Mouse (Mus musculus): ENCODE measurements at regions not wholly inside any gene's neighbourhood (a gene's known extent, or its start where the extent isn't known, plus 50 kb on each side); places are given as distances from the start of the nearest gene placed in this dataset.
A peak's percentile ranks its signal among the peaks of the same experiment; 100 is the strongest.

GRCm38 (mm10) chr8:97866148-97866547 lies 1550.1 kb downstream of the Cdh8 start:
- Histone ChIP-seq H3K36me3 (ENCODE audit: control insufficient read depth in 1 of 2, insufficient read depth in 2 of 2, low read length in 2 of 2) (peaks cover 0 to 7% of the 10 kb centered on the region in 2 experiments; a peak in 2 of 4 replicates), H3K9me3 (replicated peaks; ENCODE audit: insufficient read depth, low read length) (no peaks in the 10 kb centered on the region), H3K27ac (ENCODE audit: control insufficient read depth, low read depth, low read length) (no peak overlapping the region), H3K27me3 (ENCODE audit: control insufficient read depth in 1 of 2, insufficient read depth in 2 of 2, low read length in 2 of 2) (no peaks in the 10 kb centered on the region), H3K4me1 (ENCODE audit: control insufficient read depth in 1 of 2, insufficient read depth in 2 of 2, low read length in 2 of 2) (peaks cover 0 to 3% of the 10 kb centered on the region in 2 experiments; a peak in 2 of 4 replicates), H3K4me3 (ENCODE audit: control insufficient read depth in 1 of 2, insufficient read depth in 1 of 2, low read depth in 2 of 2, low read length in 2 of 2) (no peak overlapping the region), H3K9ac (ENCODE audit: control insufficient read depth, low read depth, low read length, poor library complexity, severe bottlenecking) (no peak overlapping the region), H3K79me2 (ENCODE audit: control insufficient read depth, insufficient read depth, low read length, poor library complexity) (no peaks in the 10 kb centered on the region)
- TF ChIP-seq MYC (IDR thresholded peaks at IDR 0.05; ENCODE audit: low read depth, low read length) = no peak
- peak; percentile 64; the same call in 1 of the 2 replicates for TF ChIP-seq GATA1 (IDR thresholded peaks at IDR 0.05; ENCODE audit: low read depth, low read length)
- TF ChIP-seq NRF1 (IDR thresholded peaks at IDR 0.05; ENCODE audit: insufficient read depth, low read depth, low read length, poor library complexity, severe bottlenecking) = no peak
- no peak for TF ChIP-seq UBTF (IDR thresholded peaks at IDR 0.05; ENCODE audit: borderline replicate concordance, insufficient read depth, low read depth, low read length)
- TF ChIP-seq RAD21 (IDR thresholded peaks at IDR 0.05; ENCODE audit: low read depth, low read length) = peak; percentile 2; the same call in 1 of the 2 replicates
- TF ChIP-seq MAFK (IDR thresholded peaks at IDR 0.05; ENCODE audit: borderline replicate concordance, low read depth, low read length) = no peak
- TF ChIP-seq EP300 (IDR thresholded peaks at IDR 0.05; ENCODE audit: low read depth in 1 of 2, low read length in 2 of 2) = peak in 1 of 2 experiments; percentile 67; a peak in 1 of 4 replicates
- DNase-seq (ENCODE audit: low read depth, low spot score) = peak; percentile 36

- DNase-seq (ENCODE audit: low read depth, low spot score) = no peak
These were observed 1554.8 kb downstream of the Cdh8 start for GRCm38 (mm10) chr8:97861511-97861910.

GRCm38 (mm10) chr8:97860201-97860600 lies 1556.1 kb downstream of the Cdh8 start:
- H3K27me3 ChIP-seq (ENCODE audit: control insufficient read depth in 1 of 2, insufficient read depth in 2 of 2, low read length in 2 of 2) = no peaks in the 10 kb centered on the region
- H3K79me2 ChIP-seq (ENCODE audit: control insufficient read depth, insufficient read depth, low read length, poor library complexity) = no peaks in the 10 kb centered on the region
- DNase-seq (ENCODE audit: low read depth, low spot score) = no peak
- no peaks in the 10 kb centered on the region for H3K9me3 ChIP-seq (replicated peaks; ENCODE audit: insufficient read depth, low read length)
- TF ChIP-seq NRF1 (IDR thresholded peaks at IDR 0.05; ENCODE audit: insufficient read depth, low read depth, low read length, poor library complexity, severe bottlenecking) (no peak), MAFK (IDR thresholded peaks at IDR 0.05; ENCODE audit: borderline replicate concordance, low read depth, low read length) (no peak), USF1 (IDR thresholded peaks at IDR 0.05; ENCODE audit: low read depth, low read length) (no peak), HCFC1 (IDR thresholded peaks at IDR 0.05; ENCODE audit: low read depth, low read length) (no peak), MAX (IDR thresholded peaks at IDR 0.05; ENCODE audit: low read length) (no peak), ETS1 (IDR thresholded peaks at IDR 0.05; ENCODE audit: low read depth, low read length) (no peak), GABPA (IDR thresholded peaks at IDR 0.05; ENCODE audit: low read depth, low read length) (no peak), TCF12 (IDR thresholded peaks at IDR 0.05; ENCODE audit: low read depth, low read length) (no peak)
- H3K9ac ChIP-seq (ENCODE audit: control insufficient read depth, low read depth, low read length, poor library complexity, severe bottlenecking) = no peak overlapping the region
- no peak overlapping the region for H3K4me3 ChIP-seq (ENCODE audit: control insufficient read depth in 1 of 2, insufficient read depth in 1 of 2, low read depth in 2 of 2, low read length in 2 of 2)
- no peaks in the 10 kb centered on the region for H3K36me3 ChIP-seq (ENCODE audit: control insufficient read depth in 1 of 2, insufficient read depth in 2 of 2, low read length in 2 of 2)
- H3K27ac ChIP-seq (ENCODE audit: control insufficient read depth, low read depth, low read length) = no peak overlapping the region
- no peaks in the 10 kb centered on the region for H3K4me1 ChIP-seq (ENCODE audit: control insufficient read depth in 1 of 2, insufficient read depth in 2 of 2, low read length in 2 of 2)

More at GRCm38 (mm10) chr8:97861511-97861910, 1554.8 kb downstream of the Cdh8 start:
- H3K9ac ChIP-seq (ENCODE audit: control insufficient read depth, low read depth, low read length, poor library complexity, severe bottlenecking) = no peak overlapping the region
- no peaks in the 10 kb centered on the region for H3K4me1 ChIP-seq (ENCODE audit: control insufficient read depth in 1 of 2, insufficient read depth in 2 of 2, low read length in 2 of 2)
- H3K9me3 ChIP-seq (replicated peaks; ENCODE audit: insufficient read depth, low read length) = no peaks in the 10 kb centered on the region
- H3K27me3 ChIP-seq (ENCODE audit: control insufficient read depth in 1 of 2, insufficient read depth in 2 of 2, low read length in 2 of 2) = no peaks in the 10 kb centered on the region
- H3K36me3 ChIP-seq (ENCODE audit: control insufficient read depth in 1 of 2, insufficient read depth in 2 of 2, low read length in 2 of 2) = peaks cover 0 to 5% of the 10 kb centered on the region in 2 experiments; a peak in 2 of 4 replicates
- no peak for TF ChIP-seq ELF1 (IDR thresholded peaks at IDR 0.05; ENCODE audit: low read depth, low read length)
- TF ChIP-seq KAT2A (conservative IDR thresholded peaks at IDR 0.05; ENCODE audit: low read depth, low read length) = no peak
- TF ChIP-seq ZC3H11A (IDR thresholded peaks at IDR 0.05; ENCODE audit: low read depth, low read length) = no peak
- no peak for TF ChIP-seq ZMIZ1 (IDR thresholded peaks at IDR 0.05; ENCODE audit: low read depth, low read length)
- TF ChIP-seq EP300 (IDR thresholded peaks at IDR 0.05; ENCODE audit: low read depth in 1 of 2, low read length in 2 of 2) = no peak
- no peak for TF ChIP-seq USF1 (IDR thresholded peaks at IDR 0.05; ENCODE audit: low read depth, low read length)
- TF ChIP-seq ZKSCAN1 (IDR thresholded peaks at IDR 0.05; ENCODE audit: low read depth, low read length) = no peak
- TF ChIP-seq ZNF384 (IDR thresholded peaks at IDR 0.05; ENCODE audit: low read depth, low read length) = no peak
- TF ChIP-seq MAZ (IDR thresholded peaks at IDR 0.05; ENCODE audit: low read depth, low read length) = no peak
- TF ChIP-seq MAFK (IDR thresholded peaks at IDR 0.05; ENCODE audit: borderline replicate concordance, low read depth, low read length) = no peak
- no peak overlapping the region for H3K27ac ChIP-seq (ENCODE audit: control insufficient read depth, low read depth, low read length)
- H3K79me2 ChIP-seq (ENCODE audit: control insufficient read depth, insufficient read depth, low read length, poor library complexity) = no peaks in the 10 kb centered on the region
- H3K4me3 ChIP-seq (ENCODE audit: control insufficient read depth in 1 of 2, insufficient read depth in 1 of 2, low read depth in 2 of 2, low read length in 2 of 2) = no peak overlapping the region
